Mouse (Mus musculus) megakaryocyte, embryonic 14.5 days (primary cell): ENCODE data around the gene Olfr1499.
"Not testable (repeated sequence)": the region's sequence is repeated elsewhere in the genome, so short reads cannot be mapped to it uniquely, and the experiment has no call there.

ENCODE experiments used
- FLI1 ChIP-seq: IDR thresholded peaks from 2 replicates; pipeline ENCODE4 v1.6.1; 2012; ENCODE audit warnings: low read length, inconsistent platforms, mixed read lengths
- GATA1 ChIP-seq: IDR thresholded peaks from 3 replicates; pipeline ENCODE4 v1.6.1; 2012; ENCODE audit warnings: mixed read lengths, low read length, inconsistent platforms, borderline replicate concordance

DNA sequence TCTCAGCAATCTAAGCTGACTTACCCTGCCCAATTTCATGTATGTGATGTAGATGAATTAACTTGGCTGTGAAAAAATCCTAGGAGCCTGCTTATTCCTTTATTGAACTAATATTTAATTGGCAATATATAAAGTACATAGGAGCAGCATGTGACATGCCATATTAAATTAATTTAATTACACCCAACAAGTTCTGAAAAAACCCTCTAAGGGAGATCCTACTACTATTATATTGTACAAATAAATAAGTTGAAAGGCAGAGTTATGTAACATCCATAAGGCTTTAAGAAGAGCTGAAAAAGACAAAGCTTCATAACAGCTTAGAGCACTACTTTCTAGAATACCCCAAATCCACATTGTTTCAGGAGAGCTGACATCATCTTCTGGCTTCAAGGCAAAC is 31.3 kb upstream of the Olfr1499 start, which contains the start of gene Olfr1501:
- TF ChIP-seq GATA1, FLI1: not testable (repeated sequence)
